Mouse (Mus musculus) limb, embryonic 13.5 days (tissue): ENCODE results near the gene Plagl1. TPM values are rescaled to one million over a fixed set of nuclear protein-coding genes. Genes with fewer than 3 reads are reported as not detected.

Source experiments
- ATAC-seq: fragments of 200-750 bp; cut with Nextera tagmentation; 2 replicates; pipeline ENCODE4 v1.8.0; 2017; ENCODE audit warnings: low read depth, moderate number of reproducible peaks, moderate TSS enrichment; ENCODE audit not compliant: low FRiP score
- H3K27ac ChIP-seq: fragments of 300-500 bp; sonication (generic); 2 replicates; pipeline ENCODE4 v1.5.1; 2015; ENCODE audit warnings: inconsistent platforms, mild to moderate bottlenecking, moderate library complexity
- H3K27me3 ChIP-seq: fragments of 300-500 bp; sonication (generic); 2 replicates; pipeline ENCODE4 v1.6.1; 2015; ENCODE audit warnings: mild to moderate bottlenecking, inconsistent platforms
- H3K36me3 ChIP-seq: fragments of 300-500 bp; sonication (generic); 2 replicates; pipeline ENCODE4 v1.6.1; 2015; ENCODE audit warnings: inconsistent platforms, mild to moderate bottlenecking, moderate library complexity
- H3K4me1 ChIP-seq: fragments of 300-500 bp; sonication (generic); 2 replicates; pipeline ENCODE4 v1.6.1; 2015; ENCODE audit warnings: inconsistent platforms
- H3K4me2 ChIP-seq: fragments of 300-500 bp; sonication (generic); replicated peaks from 2 replicates; pipeline ENCODE4 v1.6.1; 2015; ENCODE audit warnings: inconsistent platforms, mild to moderate bottlenecking, moderate library complexity
- H3K4me3 ChIP-seq: fragments of 300-500 bp; sonication (generic); 2 replicates; pipeline ENCODE4 v1.5.1; 2015; ENCODE audit warnings: moderate library complexity, mild to moderate bottlenecking, inconsistent platforms
- H3K9ac ChIP-seq: fragments of 300-500 bp; sonication (generic); 2 replicates; pipeline ENCODE4 v1.6.1; 2015; ENCODE audit warnings: mild to moderate bottlenecking, inconsistent platforms
- H3K9me3 ChIP-seq: fragments of 300-500 bp; sonication (generic); 2 replicates; pipeline ENCODE4 v1.6.1; 2016; ENCODE audit warnings: inconsistent platforms
- WGBS: fragments of 180-500 bp; shearing (Covaris S2); methylation state at CpG from one replicate; pipeline ENCODE4 v1.1.7; 2015; 5-methylcytosine and 5-hydroxymethylcytosine counted together
- polyA plus RNA-seq: library from polyadenylated mRNA; unstranded; fragments of >200 nt; fragmentation: Nextera tagmentation; extraction: Ambion mirVana; gene quantifications from 2 replicates; pipeline ENCODE4 v1.2.1, GENCODE M21; 2015

Gene Plagl1
- polyA plus RNA-seq, 1 experiment from 2014 or later: 180 TPM

- ATAC-seq: peak; percentile 29; the same call in 1 of the 2 replicates
Observed at GRCm38 (mm10) chr10:13116706-13117665, 56.7 kb downstream of the Plagl1 start.

GRCm38 (mm10) chr10:13118024-13118769 is 57.9 kb downstream of the Plagl1 start:
- H3K9ac ChIP-seq: no peak overlapping the region
- ATAC-seq: no peak
- WGBS: 73% methylated on average over 7 of the region's 7 CpGs
- H3K36me3 ChIP-seq: peaks cover 19% of the 10 kb centered on the region
- H3K27me3 ChIP-seq: no peaks in the 10 kb centered on the region
- no peak overlapping the region for H3K4me2 ChIP-seq
- no peak overlapping the region for H3K27ac ChIP-seq
- H3K9me3 ChIP-seq: no peaks in the 10 kb centered on the region
- peaks cover 6% of the 10 kb centered on the region for H3K4me1 ChIP-seq
- H3K4me3 ChIP-seq: no peak overlapping the region

More at GRCm38 (mm10) chr10:13116706-13117665, 56.7 kb downstream of the Plagl1 start:
- H3K4me3 ChIP-seq: no peak overlapping the region
- H3K36me3 ChIP-seq: peaks cover 24% of the 10 kb centered on the region
- H3K27ac ChIP-seq: no peak overlapping the region
- no peaks in the 10 kb centered on the region for H3K27me3 ChIP-seq
- no peak overlapping the region for H3K9ac ChIP-seq
- H3K9me3 ChIP-seq: no peaks in the 10 kb centered on the region
- 37% methylated on average over 9 of the region's 9 CpGs for WGBS
- no peak overlapping the region for H3K4me2 ChIP-seq
- peaks cover 6% of the 10 kb centered on the region for H3K4me1 ChIP-seq

- Histone ChIP-seq H3K9ac (no peak overlapping the region), H3K9me3 (no peaks in the 10 kb centered on the region), H3K27me3 (no peaks in the 10 kb centered on the region), H3K4me2 (no peak overlapping the region), H3K36me3 (peaks cover 19% of the 10 kb centered on the region), H3K27ac (no peak overlapping the region; the same call in 1 of the 2 replicates), H3K4me3 (no peak overlapping the region), H3K4me1 (peaks cover 6% of the 10 kb centered on the region)
- 69% methylated on average over 5 of the region's 5 CpGs for WGBS
- ATAC-seq: no peak
Observed at GRCm38 (mm10) chr10:13118770-13119102, 58.4 kb downstream of the Plagl1 start.

- H3K27me3 ChIP-seq: no peaks in the 10 kb centered on the region
- no peak overlapping the region for H3K9ac ChIP-seq
- H3K4me3 ChIP-seq: no peak overlapping the region
- H3K27ac ChIP-seq: no peak overlapping the region
- 0 out of 2 replicates have a peak, but pooled peaks have one; percentile 33 for ATAC-seq
- H3K4me1 ChIP-seq: peaks cover 6% of the 10 kb centered on the region
- no peak overlapping the region for H3K4me2 ChIP-seq
- peaks cover 19% of the 10 kb centered on the region for H3K36me3 ChIP-seq
- WGBS: 51% methylated on average over 2 of the region's 2 CpGs
- no peaks in the 10 kb centered on the region for H3K9me3 ChIP-seq
Observed at GRCm38 (mm10) chr10:13119300-13119699, 59.0 kb downstream of the Plagl1 start.

- no peak overlapping the region for H3K9ac ChIP-seq
- H3K4me3 ChIP-seq: no peak overlapping the region
- ATAC-seq: no peak
- no peak overlapping the region for H3K4me2 ChIP-seq
- no peak overlapping the region for H3K27ac ChIP-seq
- H3K4me1 ChIP-seq: no peaks in the 10 kb centered on the region
- peaks cover 42% of the 10 kb centered on the region for H3K36me3 ChIP-seq
- H3K9me3 ChIP-seq: no peaks in the 10 kb centered on the region
- WGBS: 72% methylated on average over 3 of the region's 3 CpGs
- no peaks in the 10 kb centered on the region for H3K27me3 ChIP-seq
Observed at GRCm38 (mm10) chr10:13125811-13126210, 65.5 kb downstream of the Plagl1 start.

GRCm38 (mm10) chr10:13127335-13127734 is 67.0 kb downstream of the Plagl1 start:
- no peak for ATAC-seq
- H3K4me1 ChIP-seq: no peaks in the 10 kb centered on the region
- H3K36me3 ChIP-seq: peaks cover 42% of the 10 kb centered on the region
- H3K9me3 ChIP-seq: no peaks in the 10 kb centered on the region
- 83% methylated on average over 13 of the region's 13 CpGs for WGBS
- H3K9ac ChIP-seq: no peak overlapping the region
- H3K27ac ChIP-seq: no peak overlapping the region
- no peaks in the 10 kb centered on the region for H3K27me3 ChIP-seq
- no peak overlapping the region for H3K4me3 ChIP-seq
- no peak overlapping the region for H3K4me2 ChIP-seq

GRCm38 (mm10) chr10:13127946-13128345 is 67.6 kb downstream of the Plagl1 start:
- no peaks in the 10 kb centered on the region for H3K9me3 ChIP-seq
- 89% methylated on average over 7 of the region's 7 CpGs for WGBS
- H3K36me3 ChIP-seq: peaks cover 42% of the 10 kb centered on the region
- no peak overlapping the region for H3K27ac ChIP-seq
- no peak for ATAC-seq
- no peaks in the 10 kb centered on the region for H3K27me3 ChIP-seq
- H3K4me3 ChIP-seq: no peak overlapping the region
- H3K4me2 ChIP-seq: no peak overlapping the region
- H3K4me1 ChIP-seq: no peaks in the 10 kb centered on the region
- H3K9ac ChIP-seq: no peak overlapping the region

- H3K9ac ChIP-seq: no peak overlapping the region
- ATAC-seq: no peak
- H3K9me3 ChIP-seq: no peaks in the 10 kb centered on the region
- H3K36me3 ChIP-seq: peaks cover 2% of the 10 kb centered on the region
- H3K4me1 ChIP-seq: no peaks in the 10 kb centered on the region
- 92% methylated on average over 4 of the region's 4 CpGs for WGBS
- H3K4me3 ChIP-seq: no peak overlapping the region
- H3K4me2 ChIP-seq: no peak overlapping the region
- no peaks in the 10 kb centered on the region for H3K27me3 ChIP-seq
- H3K27ac ChIP-seq: no peak overlapping the region
Observed at GRCm38 (mm10) chr10:13133850-13134249, 73.5 kb downstream of the Plagl1 start.

GRCm38 (mm10) chr10:13135276-13135675 is 75.0 kb downstream of the Plagl1 start:
- H3K4me3 ChIP-seq: no peak overlapping the region
- no peak overlapping the region for H3K9ac ChIP-seq
- no peaks in the 10 kb centered on the region for H3K36me3 ChIP-seq
- H3K27me3 ChIP-seq: no peaks in the 10 kb centered on the region
- 92% methylated on average over 7 of the region's 7 CpGs for WGBS
- no peak for ATAC-seq
- no peak overlapping the region for H3K27ac ChIP-seq
- no peaks in the 10 kb centered on the region for H3K4me1 ChIP-seq
- H3K4me2 ChIP-seq: no peak overlapping the region
- no peaks in the 10 kb centered on the region for H3K9me3 ChIP-seq

GRCm38 (mm10) chr10:13135751-13136150 is 75.4 kb downstream of the Plagl1 start:
- Histone ChIP-seq H3K9me3 (no peaks in the 10 kb centered on the region), H3K4me2 (no peak overlapping the region), H3K36me3 (no peaks in the 10 kb centered on the region), H3K4me1 (no peaks in the 10 kb centered on the region), H3K4me3 (no peak overlapping the region), H3K9ac (no peak overlapping the region), H3K27me3 (no peaks in the 10 kb centered on the region), H3K27ac (no peak overlapping the region)
- ATAC-seq: no peak
- WGBS: 89% methylated on average over 7 of the region's 7 CpGs

GRCm38 (mm10) chr10:13137906-13138305 is 77.6 kb downstream of the Plagl1 start:
- 93% methylated on average over 6 of the region's 6 CpGs for WGBS

GRCm38 (mm10) chr10:13140434-13140833 is 80.1 kb downstream of the Plagl1 start:
- no peak overlapping the region for H3K27ac ChIP-seq
- WGBS: 76% methylated on average over 2 of the region's 2 CpGs

More at GRCm38 (mm10) chr10:13137906-13138305, 77.6 kb downstream of the Plagl1 start:
- Histone ChIP-seq H3K4me1 (no peaks in the 10 kb centered on the region), H3K4me3 (no peak overlapping the region), H3K27me3 (no peaks in the 10 kb centered on the region), H3K9me3 (no peaks in the 10 kb centered on the region), H3K9ac (no peak overlapping the region), H3K4me2 (no peak overlapping the region), H3K36me3 (no peaks in the 10 kb centered on the region), H3K27ac (no peak overlapping the region)
- ATAC-seq: no peak

More at GRCm38 (mm10) chr10:13140434-13140833, 80.1 kb downstream of the Plagl1 start:
- H3K9ac ChIP-seq: no peak overlapping the region
- H3K36me3 ChIP-seq: no peaks in the 10 kb centered on the region
- no peak overlapping the region for H3K4me2 ChIP-seq
- H3K9me3 ChIP-seq: no peaks in the 10 kb centered on the region
- ATAC-seq: no peak
- H3K4me1 ChIP-seq: no peaks in the 10 kb centered on the region
- no peak overlapping the region for H3K4me3 ChIP-seq
- H3K27me3 ChIP-seq: no peaks in the 10 kb centered on the region
